Mouse (Mus musculus) cerebellum, adult (tissue): Measurements from ENCODE around the gene Fosl1.

Source experiments
- ATAC-seq: cut with Nextera tagmentation; 2 replicates; pipeline ENCODE4 v1.9.2; 2017; ENCODE audit warnings: mild to moderate bottlenecking, moderate library complexity, mixed read lengths; ENCODE audit not compliant: insufficient number of reproducible peaks, low FRiP score, low TSS enrichment

Fosl1 gene

DNA sequence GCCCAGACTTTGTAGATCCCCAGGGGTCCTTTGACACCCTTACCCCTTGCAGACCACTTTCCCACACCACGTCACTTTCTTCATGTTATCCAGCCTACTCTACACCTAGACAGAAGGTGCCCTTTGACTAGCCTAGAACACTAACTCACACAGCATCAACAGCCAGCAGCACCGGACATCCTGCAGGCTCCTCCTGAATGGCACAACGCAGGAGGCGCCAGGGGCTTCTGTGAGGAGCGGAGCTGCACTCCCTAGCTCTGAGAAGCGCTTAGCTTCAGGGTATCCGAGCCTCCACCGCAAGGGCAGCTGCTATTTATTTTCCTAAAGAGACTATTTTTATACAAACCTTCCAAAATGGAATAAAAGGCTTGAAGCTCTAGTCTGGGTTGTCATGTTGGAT lies 8.2 kb downstream of the Fosl1 start:
- no peak for ATAC-seq

DNA sequence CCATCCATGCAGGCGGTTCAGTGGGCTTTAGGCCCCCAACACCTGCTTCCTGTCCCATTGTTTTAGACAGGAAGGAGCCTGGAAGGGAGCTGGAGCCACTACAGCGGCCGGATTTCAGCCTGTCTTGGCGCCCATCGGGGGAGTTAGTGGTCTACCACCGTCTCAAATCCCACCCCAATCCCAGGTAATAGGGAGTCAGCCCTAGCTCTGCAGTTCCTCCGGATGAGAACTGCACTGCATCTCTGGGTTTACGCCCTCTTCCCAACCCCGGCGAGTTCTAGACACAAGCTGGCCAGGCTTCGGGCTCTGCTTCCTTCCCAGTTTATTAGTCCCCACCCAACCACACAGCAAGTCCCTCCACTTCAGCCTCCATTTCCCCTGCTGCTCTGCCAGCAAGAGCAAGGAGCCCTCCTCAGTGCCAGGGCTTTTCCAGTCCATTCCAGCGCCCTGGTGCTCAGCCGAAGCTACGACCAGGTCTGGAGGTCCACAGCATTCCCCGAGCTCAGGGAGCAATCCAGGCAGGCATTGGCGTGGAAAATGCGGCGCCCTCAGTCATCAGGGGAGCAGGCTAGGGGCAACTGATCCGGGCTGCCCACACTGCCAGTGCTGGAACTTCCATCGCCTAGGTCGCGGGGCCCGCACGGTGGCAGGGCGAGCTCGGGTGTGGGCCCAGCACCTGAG lies 9.0 kb downstream of the Fosl1 start:
- no peak for ATAC-seq

DNA sequence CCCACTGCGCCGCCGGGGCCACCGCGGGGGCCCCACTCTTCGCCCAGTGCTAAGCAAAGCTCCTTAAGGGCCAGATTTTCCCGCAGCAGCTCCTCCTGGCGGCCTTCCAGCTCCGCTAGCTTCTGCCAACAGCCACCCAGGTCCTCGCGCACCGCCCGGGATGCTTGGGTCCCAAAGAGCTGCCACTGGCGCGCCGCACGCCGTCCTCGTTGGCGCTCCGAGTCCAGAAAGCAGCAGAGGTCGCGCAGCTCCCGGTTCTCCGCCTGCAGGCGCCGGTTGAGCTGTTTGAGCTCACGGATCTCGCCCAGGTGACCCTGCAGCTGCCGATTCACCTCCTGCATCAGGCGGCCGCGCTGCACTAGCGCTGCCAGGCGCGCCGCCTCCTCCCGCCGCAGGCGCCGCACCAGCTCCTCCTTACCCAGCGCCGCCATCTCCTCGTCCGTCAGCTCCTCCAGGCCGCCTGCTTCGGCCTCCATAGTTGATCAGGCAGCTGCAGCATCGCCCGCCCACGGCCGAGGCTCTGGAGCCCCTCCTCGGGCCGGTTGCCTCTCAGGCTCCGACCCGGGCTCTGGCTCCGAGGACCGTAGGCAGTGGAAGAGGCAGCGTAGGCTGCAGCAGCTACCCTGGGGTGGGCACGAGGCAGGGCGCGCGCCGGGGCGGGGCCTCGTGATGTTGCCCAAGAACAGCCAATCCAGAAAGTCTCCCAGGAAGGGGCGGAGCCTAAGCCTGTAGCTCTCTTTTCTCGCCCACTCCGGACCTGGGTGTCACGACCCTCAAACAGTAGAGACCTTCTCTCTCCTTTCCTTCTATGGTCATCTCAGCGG lies 9.8 kb downstream of the Fosl1 start:
- peak; percentile 84 for ATAC-seq

DNA sequence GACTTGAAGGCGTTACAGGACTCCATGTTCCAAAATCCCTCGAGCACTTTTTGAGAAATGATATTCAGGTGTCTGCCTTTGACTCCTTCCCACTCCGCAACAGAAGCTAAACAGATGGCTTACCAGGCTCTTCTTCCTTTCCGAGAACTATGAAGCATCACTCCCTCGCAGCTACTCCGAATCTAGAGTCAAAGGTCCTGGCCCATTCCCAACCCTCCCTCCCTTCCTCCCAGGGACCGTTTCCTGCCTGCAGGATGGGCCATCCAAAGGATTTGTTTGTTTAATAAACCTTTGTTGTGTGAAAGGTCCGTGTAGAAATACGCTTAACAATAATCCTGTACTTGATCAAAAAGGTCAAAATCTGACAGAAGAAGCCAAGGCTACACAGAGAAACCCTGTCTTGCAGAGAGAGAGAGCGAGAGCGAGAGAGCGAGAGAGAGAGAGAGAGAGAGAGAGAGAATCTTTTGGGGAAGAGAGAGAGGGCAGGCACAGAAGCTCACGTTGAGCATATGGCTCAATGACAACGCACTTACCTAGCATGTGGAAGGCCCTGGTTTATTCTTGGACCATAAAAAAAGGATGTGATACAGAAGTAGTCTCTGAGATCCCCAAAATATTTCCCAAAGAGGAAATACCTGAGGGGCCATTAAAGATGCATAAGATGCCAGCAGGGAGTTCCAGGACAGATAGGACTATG lies 10.5 kb downstream of the Fosl1 start, which contains the start of gene Ccdc85b:
Ccdc85b (minus strand) TSS at position 149 of the 697 bp plus-strand sequence.
- ATAC-seq: no peak

DNA sequence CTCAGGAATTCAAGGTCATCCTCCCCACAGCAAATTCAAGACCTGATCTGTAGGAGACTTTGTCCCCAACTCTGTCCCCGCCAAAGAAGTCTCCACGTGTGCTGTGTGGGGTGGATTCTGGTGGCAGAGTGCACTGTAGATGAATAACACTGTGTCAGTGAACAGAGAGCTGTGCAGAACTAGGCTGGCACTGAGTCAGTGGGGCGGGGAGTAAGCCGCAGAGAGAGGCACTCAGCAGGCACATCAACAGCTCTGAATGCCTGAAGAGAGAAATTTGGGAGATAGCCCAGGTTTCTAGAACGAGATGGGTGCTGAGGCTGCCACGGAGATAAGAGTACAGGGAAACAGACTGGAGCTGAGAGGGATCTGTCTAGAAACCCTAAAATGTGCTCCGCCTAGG lies 11.7 kb downstream of the Fosl1 start:
- no peak for ATAC-seq

DNA sequence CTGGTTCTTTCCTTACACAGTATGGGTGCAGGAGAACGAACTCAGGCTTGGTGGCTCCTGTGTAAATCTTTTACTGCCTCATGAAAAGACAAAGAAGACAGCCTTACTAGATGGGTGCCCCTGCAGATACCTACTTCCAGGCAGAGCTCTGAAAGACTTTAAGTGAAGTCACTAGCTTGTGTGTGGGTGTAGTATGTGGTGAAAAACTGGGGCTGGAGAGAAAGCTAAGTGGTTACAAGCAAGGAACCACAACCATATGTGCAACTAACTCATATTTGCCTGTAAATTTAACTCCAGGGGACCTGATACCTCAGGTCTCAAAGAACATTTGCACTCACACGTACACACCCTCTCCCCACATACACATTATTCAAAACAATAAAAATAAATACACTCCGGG lies 12.5 kb downstream of the Fosl1 start:
- no peak for ATAC-seq

DNA sequence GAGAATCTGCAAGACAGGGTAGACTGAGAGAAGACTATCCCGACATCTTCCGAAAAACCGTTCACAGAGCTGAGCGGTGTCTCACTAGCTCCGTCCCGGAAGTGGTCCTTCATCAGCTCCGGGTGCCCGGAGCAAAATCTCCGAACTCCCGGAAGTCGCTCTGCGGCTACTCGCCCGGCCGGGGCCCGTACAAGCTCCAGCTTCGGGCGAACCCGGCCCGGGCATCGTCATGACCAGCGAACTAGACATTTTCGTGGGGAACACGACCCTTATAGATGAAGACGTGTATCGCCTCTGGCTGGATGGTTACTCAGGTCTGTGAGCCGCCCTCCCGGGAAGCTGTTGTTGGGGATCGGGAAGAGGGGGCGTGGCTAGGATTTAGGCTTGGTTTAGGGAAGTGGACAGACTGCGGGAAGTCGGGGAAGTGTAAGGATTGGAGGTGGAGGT lies 13.1 kb downstream of the Fosl1 start, which contains the start of gene Fibp:
Fibp (plus strand) TSS at position 151 of the 447 bp plus-strand sequence.
- ATAC-seq: peak; percentile 21; the same call in 1 of the 2 replicates

DNA sequence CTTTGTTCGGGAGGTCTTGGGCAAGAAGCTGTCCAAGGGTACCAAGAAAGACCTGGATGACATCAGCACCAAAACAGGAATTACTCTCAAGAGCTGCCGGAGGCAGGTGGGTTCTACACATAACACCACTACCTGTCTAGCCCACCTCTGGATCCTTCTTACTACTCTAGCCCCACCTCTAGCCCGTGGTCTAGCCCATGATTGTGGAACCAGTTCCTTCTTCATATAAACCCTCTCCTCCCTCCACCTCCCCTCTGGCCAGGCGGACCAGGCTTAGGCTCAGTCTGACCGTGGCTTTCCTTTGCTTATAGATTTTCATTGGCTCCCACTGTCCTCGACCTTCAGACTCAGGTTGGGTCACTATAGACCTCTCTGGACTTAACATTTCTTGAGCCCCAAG lies 14.1 kb downstream of the Fosl1 start:
- ATAC-seq: no peak

DNA sequence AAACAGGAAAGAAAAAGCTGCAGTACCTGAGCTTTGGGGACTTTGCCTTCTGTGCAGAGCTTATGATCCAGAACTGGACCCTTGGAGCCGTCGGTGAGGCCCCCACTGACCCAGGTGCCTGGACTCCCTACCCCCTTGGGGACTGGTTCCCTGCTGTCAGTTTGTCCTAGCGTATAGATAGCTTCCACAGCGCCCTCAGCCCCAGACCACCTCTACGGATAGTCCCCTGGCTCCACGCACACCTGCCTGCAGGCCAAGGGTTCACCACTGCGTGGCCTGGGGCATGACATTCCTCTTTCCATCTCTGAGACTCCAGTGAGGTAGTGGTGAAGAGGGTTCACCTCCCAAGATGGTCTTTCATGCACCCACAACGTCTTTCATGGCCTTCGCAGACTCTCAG lies 15.9 kb downstream of the Fosl1 start:
- ATAC-seq: no peak

DNA sequence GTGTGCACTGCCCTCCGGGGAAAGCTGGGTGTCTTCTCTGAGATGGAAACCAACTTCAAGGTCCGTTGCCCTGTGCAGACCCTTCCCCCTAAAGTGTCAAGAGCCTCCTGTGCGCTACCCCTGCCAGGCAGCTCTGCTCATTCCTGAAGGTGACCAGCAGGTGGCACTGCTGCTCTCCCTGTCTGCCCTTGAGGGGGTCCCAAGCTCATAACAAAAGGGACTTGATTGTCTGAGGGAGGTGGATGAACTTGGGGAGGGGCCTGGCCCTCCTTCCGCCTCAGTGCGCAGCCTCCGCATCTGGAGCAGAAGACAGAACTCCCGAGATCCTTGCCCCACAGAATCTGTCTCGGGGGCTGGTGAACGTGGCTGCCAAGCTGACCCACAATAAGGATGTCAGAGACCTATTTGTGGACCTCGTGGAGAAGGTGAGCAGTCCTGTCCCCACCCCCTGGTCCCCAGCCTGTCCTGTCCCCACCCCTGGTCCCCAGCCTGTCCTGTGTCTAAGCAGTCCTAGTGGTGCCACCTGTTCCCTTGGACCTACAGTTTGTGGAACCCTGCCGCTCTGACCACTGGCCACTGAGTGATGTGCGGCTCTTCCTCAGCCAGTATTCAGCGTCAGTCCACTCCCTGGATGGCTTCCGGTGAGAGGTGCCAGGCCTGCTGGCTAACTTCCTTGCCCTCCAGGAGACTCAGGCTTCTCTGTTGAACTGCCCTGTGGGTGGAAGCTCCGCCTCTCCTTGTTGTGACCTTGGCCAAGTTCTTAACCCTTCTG lies 16.6 kb downstream of the Fosl1 start:
- ATAC-seq: no peak

DNA sequence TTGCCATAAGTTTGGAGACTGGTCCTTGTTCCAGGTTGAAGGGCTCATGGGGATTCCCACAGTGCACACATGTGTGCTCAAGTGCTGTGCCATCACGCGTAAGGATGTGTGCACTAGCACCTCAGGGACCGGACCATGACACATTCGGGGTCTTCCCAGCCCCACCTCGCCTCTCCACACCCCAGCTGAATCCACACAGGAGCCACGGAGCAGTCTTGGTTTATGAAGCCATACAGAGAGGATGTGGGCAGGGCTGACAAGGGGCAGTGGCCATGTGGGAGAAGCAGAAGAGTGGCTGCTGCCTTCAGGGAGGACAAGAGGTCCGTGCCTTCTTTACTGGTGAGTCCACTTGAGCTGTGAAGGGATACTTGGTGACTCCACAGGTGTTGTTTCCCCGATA lies 17.7 kb downstream of the Fosl1 start:
- ATAC-seq: no peak

DNA sequence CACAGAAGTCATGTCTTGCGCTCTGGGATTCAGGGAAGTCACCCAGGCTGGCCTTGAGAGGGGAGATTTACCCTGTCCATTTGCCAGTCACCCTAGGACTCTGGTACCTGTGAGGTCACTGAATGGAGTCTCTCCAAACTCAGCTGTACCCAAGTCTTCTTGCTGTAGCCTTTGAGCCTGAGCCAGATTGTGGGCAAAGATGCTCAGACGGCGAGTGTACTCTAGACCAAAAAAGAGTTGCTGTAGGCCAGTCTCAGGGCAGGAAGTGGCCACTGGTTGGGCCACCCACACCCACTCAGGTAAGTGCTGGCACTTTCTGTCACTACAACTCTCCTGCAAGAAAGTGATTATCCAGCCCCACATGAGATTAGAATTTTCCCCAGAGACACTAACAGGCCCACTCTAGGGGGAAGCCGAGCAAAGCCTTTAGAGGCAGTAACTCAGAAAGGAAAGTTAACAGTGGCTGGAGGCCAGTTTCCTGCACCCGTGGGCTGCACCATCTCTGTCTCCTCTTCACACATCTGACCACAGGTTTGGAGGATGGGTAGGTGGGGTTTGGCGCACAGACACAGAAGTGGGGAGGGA lies 19.7 kb downstream of the Fosl1 start:
- ATAC-seq: no peak

DNA sequence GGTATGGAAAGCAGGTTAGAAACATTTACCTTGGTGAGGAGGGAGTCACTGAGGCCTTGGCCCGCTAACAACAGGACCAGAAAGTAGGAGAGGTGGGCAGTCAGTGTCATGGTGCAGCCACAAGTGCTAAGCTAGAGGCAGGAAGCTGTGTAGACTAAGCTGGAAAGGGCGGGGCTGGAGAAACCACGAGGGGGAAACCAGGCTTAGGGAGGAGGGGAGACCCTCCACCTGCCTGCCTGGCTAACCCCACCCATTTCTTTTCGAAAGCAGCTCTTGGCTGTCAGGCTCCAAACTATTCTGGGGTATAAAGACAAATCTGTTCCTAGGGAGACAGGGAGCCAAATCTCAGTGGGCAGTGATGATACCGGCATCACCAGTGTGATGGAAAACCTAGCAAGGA lies 21.0 kb downstream of the Fosl1 start, which contains the start of gene Ctsw:
Ctsw (minus strand) TSS at position 134 of the 400 bp plus-strand sequence.
- no peak for ATAC-seq

DNA sequence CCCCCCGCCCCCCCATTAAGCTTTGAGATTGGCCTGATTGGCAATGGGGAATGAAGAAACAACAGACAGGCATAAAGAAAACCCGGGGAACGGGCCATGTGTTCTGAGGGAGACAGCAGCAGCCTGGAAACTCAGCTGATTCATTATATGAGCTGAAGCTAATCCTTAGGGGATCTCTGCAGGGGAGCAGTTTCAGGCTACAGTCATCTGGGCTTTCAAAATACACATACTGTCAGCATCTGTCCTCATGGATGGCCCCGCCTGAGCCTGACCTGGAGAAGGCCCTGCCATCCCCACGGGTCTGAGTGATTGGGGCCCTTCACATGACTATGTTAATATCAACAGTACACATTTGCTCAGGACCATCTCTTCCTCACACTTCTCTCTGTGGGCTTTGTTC lies 24.5 kb downstream of the Fosl1 start:
- ATAC-seq: no peak

DNA sequence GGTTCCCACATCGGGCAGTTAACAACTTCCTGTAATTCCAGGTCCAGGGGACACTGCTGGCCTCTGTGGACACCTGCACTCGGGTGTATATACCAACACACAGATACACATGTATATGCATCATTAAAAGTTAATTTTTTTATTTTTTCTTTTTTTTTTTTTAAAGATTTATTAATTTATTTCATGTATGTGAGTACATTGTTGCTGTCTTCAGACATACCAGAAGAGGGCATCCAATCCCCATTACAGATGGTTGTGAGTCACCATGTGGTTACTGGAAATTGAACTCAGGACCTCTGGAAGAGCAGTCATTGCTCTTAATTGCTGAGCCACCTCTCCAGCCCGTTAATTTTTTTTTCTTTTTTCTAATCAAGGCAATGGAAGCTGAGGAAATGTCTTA lies 25.5 kb downstream of the Fosl1 start:
- ATAC-seq: no peak

DNA sequence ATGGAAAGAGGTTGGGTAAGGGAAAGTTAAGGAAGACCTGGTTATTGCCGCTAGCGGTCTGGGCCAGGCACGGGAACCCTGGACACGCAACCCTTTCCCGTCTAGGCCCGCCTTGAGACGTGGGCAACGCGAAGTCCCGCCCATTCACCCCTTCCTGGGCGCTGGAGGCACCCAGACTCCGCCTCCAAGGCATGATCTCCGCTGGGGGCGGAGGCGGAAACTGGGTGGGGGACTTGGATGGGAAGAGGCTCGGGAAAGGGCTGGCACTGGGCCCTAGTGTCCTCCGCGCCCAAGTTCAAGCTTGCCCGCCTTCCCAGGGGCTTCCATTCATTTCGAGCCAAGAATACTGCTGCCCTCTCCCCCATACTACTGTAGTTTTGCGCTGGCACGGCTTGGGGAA lies 26.4 kb downstream of the Fosl1 start, which contains the start of gene Efemp2:
Efemp2 (plus strand) TSS at position 235 of the 400 bp plus-strand sequence.
- no peak for ATAC-seq

DNA sequence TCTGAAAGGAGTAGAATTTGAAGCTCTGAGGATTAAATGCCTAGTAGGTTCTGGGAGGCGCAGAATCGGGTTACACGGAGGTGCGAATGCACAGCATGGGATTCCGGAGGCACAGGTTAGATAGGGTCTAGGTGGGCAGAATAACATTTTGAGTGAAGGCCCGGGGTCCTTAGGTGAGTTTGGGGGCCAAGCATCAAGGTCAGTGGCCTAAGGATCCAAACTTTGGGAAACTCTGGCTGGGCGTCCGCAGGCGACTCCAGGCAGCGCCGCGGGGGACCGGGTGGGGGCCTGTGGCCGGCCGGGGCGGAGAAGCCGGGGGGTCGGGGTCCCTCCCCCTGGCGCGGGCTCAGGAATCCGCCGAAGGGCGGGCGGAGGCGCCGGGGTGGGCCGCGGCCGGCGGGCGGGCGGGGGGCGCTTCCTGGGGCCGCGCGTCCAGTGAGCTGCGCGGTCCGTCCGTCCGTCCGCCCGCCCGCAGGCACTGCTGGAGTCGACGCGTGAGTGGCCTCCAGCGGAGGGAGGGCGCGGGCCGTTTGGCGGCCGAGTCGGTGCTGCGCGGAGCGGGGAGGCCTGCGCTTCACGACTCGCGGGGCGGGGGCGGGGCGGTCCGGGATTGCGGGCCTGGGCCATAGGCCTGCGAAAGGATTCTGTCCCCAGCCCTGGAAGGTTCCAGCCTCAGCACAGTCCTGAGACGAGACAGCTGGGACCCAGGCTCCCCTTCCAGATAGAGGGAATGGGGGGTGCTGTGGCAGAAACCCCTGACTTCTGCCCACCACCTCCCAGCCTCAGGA lies 27.1 kb downstream of the Fosl1 start:
- 0 out of 2 replicates have a peak, but pooled peaks have one; percentile 6 for ATAC-seq

DNA sequence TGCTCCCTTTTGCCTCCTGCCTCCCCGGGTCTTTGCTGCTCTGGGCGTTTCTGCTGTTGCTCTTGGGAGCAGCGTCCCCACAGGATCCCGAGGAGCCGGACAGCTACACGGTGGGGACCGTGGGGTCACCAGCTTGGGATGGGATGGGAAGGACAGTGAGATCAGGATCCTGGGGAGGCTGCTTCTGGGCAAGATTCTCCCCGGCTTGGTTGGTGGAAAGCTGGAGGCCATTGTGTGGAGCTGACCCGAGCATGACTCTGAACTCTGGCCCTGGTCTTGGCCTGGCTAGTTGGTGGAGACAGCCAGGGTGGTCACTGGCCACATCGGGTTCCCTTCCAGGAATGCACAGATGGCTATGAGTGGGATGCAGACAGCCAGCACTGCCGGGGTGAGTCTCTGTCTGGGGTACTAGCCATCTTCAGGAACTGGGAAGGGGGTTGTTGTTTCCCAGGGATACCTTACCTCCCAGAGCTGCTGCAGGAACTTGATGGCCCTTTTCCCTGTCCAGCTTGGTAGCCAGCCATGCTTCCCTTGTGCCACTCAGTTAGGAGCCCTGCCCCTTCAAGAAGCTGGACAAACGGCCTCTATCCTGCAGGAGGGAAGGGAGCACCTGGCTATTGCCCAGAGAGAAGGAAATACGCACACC lies 27.8 kb downstream of the Fosl1 start:
- ATAC-seq: peak; percentile 33; the same call in 1 of the 2 replicates
